Mouse (Mus musculus): ENCODE measurements around the gene Btbd35f6.
"Not testable (repeated sequence)": the region's sequence is repeated elsewhere in the genome, so short reads cannot be mapped to it uniquely, and the experiment has no call there.

Btbd35f6 gene

GRCm38 (mm10) chrX:33956440-33956839, at the start of gene Btbd35f6:
Btbd35f6 (minus strand) TSS chrX:33956540.
- not testable (repeated sequence) for DNase-seq (ENCODE audit: low spot score)

- not testable (repeated sequence) for DNase-seq (ENCODE audit: low spot score)
Measured at GRCm38 (mm10) chrX:33986716-33987115, 30.4 kb upstream of the Btbd35f6 start, which contains the start of gene Gm21870. Gm21870 (minus strand) TSS chrX:33986816.

- not testable (repeated sequence) for DNase-seq (ENCODE audit: low spot score)
Measured at GRCm38 (mm10) chrX:33930216-33930615, 26.1 kb downstream of the Btbd35f6 start.

- not testable (repeated sequence) for DNase-seq (ENCODE audit: low spot score)
Measured at GRCm38 (mm10) chrX:33928225-33928624, 28.1 kb downstream of the Btbd35f6 start.

GRCm38 (mm10) chrX:33926344-33926743, 30.0 kb downstream of the Btbd35f6 start:
- not testable (repeated sequence) for DNase-seq (ENCODE audit: low spot score)

- DNase-seq (ENCODE audit: low spot score): not testable (repeated sequence)
Measured at GRCm38 (mm10) chrX:33925420-33925819, 30.9 kb downstream of the Btbd35f6 start.
